Mouse (Mus musculus) small intestine, adult 10 weeks (tissue): Measurements from ENCODE around the gene Cldn6. TPM values are rescaled to one million over a fixed set of nuclear protein-coding genes. Genes with fewer than 3 reads are reported as not detected.

Experiments used
- polyA plus RNA-seq: library from polyadenylated mRNA; stranded (reverse); fragments of 350-450 nt; fragmentation: Illumina TruSeq; extraction: RNeasy Lipid Tissue Mini Kit (QIAGEN cat#74804); gene quantifications from one replicate; pipeline ENCODE4 v1.2.3, GENCODE M21; 2014; ENCODE audit warnings: low replicate concordance

Cldn6 gene
- not detected for polyA plus RNA-seq

DNA sequence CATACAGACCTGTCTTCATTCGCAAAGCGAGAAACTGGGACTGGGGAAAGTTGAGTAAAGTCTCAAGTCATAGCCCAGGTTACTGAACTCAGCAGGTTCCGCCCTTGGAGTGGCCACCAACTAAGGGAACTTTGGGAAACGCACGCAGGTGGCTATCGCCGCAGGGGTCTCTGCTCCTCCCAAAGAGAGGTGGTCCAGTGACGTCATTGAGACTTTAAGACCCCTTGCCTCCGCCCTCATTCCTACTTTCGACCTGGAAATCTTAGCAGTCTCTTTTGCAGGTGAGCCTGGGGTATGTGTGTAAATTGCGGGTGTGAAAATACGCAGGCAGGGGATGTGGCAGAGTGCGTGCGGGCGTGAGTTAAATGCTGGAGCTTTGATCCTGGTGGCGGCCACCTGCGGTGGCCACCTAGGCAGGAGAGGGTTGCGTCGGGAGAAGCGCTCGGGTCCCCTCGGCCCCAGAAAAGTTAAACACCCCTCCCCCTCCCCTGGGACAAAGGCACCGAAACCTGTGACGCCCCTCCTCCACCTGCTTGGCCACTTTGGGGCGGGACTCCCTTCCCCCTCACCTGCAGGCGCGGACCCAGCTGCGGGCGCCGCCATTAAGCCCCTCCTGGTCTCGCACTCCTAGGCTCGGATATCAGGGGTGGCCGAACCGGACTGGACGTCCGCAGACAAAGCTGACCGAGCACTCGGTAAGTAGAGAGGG lies at the start of gene Cldn6:
Cldn6 (plus strand) TSS at position 123 of the 709 bp plus-strand sequence.

DNA sequence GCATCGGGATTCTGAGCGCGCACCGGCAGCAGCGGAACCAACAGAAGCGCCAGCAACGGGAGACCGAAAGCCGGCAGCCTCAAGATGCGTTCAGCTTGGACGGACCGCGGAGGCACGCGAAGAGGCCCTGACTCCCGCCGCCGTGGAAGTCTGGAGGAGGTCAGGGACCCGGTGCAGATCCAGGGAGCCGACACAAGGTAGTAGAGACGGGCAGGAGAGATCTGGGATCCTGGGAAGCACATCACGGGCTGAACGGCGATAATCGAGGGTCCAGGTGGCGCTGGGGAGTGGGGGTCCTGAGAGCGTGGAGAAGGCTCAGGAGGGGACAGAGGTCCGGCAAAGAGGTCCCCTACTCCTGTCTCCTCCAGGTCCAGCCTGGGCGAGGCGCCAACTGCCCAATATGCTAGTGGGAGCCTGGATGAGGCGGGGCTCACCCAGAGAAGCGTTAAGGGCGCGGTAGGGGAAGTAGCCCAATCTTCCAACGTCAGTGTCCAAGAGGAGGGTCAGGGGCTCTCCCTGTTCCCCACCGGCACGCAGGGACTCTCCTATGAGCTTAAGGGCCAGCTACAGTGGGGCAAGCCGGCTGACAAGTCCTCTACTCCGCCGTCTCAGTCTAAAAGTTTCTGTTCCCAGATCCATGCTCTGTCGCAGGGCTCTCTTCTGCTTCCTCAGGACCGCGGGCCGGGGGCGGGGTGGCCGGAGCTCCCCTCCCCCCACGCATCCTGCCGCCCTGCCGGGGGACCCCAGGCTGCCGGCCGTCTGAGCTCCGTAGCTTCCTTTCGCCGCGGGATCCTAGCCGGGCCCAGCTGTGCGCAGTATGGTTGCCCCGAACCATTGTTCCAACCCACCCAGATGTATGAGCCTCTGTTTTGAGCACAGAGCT lies 34.2 kb upstream of the Cldn6 start, which contains the start of gene Mmp25:
Mmp25 (minus strand) TSS at position 665 of the 883 bp plus-strand sequence.

GRCm38 (mm10) chr17:23660117-23660875 lies 18.8 kb upstream of the Cldn6 start, which contains the start of gene Bicdl2:
Bicdl2 (plus strand) TSS chr17:23660506.

GRCm38 (mm10) chr17:23673424-23674073 lies 5.5 kb upstream of the Cldn6 start, which contains the start of the genes Hcfc1r1 and Thoc6:
Hcfc1r1 (plus strand) TSS chr17:23673596.
Thoc6 (minus strand) TSS chr17:23673882.

GRCm38 (mm10) chr17:23677236-23677679 lies 1.8 kb upstream of the Cldn6 start, which contains the start of gene Tnfrsf12a:
Tnfrsf12a (minus strand) TSS chr17:23677468.

DNA sequence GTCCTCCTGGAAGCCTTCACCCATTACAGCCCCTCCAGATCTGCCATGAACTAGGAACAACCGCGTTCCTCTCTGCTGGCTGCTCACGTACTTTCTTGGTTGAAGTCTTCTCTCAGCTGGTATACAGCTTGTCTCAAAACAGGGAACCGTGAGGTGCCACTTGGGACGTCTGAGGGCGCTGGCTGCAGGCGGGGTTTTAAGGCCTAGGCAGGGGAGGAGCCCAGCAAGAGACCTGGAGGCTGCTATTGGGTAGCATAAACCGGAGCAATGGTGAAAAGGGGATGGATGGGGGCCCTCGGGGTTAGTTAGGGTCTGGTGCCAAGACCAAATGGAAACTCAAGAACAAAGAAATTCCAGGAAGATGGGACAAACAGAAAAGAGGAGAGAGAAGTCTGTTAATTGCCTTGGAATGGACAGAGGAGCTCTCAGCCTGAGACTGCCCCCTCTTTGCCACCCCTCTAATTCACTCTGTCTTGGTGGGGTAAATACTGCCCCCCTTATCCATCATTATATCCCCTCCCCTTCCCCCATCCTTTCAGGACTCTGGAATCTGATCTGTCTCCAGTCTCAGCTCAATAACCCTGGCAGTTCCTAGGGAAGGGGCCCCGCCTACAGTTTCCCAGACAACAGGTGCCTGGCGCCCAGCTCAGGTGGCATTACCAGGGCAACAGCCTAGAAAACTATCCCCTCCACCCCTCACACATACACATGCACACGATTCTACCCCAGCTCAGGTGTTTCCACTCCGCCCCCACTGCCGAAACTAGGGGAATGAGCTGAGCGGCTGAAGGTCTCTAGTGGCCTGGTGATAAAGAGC lies 5.0 kb downstream of the Cldn6 start, which contains the start of gene Cldn9:
Cldn9 (minus strand) TSS at position 171 of the 817 bp plus-strand sequence.

DNA sequence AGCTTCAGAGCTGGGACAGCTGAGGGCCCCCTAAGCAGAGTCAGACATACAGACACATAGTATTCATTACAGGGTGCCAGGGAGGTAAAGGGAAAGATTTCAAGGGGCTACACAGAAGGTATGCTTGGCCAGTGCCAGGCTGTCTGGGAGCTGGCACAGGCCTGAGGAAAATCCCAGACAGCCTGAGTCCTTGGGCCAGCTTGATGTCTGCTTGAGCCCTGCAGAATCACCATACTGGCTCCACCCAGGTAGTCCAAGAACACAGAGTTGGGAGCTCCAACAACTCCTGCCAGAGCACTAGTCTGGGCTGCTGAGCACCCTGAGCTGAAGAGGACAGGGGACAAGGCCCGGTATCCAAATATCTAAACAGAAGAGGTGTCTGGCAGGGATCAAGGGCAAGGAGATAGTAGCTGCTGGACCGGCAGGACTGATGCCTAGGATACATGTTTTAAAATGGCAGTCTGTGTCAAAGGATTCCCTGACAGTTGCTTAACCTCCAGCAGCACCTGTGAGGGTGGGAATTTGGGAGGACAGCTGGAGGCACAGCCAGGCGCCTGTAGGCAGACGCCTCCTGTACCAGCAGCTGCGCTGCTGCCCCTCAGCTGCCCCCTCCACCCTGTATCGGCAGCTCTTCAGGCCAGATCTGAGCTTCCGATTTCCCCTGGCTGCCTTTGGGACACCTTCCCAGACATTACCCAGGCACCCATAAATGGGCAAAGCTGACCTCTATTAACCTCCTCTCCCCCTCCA lies 43.5 kb downstream of the Cldn6 start, which contains the start of gene 1520401A03Rik:
1520401A03Rik (minus strand) TSS at position 408 of the 750 bp plus-strand sequence.

DNA sequence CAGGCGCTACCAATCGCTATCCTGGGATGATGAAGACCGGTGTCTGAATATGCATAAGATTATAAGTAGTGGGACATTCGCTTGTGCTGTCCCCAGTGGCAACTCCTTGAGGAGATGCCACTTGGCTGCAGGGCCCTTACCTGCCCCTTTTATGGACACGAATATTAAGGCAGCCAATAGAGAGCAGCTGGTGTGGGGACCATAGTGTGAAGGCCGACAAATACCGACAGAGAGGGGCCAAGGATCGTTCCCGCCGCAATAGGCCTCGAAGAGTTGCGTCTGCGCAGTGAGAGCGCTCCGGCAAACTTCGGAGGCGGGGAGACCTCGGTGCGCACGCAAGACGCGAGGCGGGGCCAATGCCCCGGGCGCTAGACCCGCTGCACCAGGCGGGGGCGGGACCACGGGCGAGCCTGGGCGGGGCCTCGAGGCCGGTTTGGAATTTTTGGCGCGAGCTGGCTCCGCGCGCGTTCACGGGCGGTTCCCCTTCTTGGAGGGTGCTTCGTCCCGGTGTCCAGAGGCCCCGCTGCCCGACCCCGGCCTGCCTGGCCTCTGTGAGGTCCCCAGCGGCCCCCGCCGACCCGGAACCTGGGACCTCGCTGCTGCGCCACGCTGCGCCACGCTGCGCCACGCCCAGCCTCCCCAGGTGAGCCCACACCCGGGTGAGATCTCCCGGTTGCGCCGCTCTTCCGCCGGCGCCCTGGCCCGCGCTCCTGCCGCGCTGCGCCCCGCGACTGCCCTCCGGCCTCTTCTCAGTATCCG lies 47.1 kb downstream of the Cldn6 start, which contains the start of gene Pkmyt1:
Pkmyt1 (plus strand) TSS at position 338 of the 759 bp plus-strand sequence.

Other genes starting within 250 kb of the Cldn6 start
- not detected for gene Vmn2r117, start 199.6 kb upstream of the Cldn6 start, polyA plus RNA-seq
- gene Zfp213, start 115.0 kb upstream of the Cldn6 start, polyA plus RNA-seq = 0.33 TPM
- gene Zfp13, start 79.8 kb upstream of the Cldn6 start, polyA plus RNA-seq = not detected
- not detected for gene Zscan10, start 78.4 kb upstream of the Cldn6 start, polyA plus RNA-seq
- 0.82 TPM for gene Mmp25, start 34.0 kb upstream of the Cldn6 start, polyA plus RNA-seq
- gene Bicdl2, start 18.7 kb upstream of the Cldn6 start, polyA plus RNA-seq = 0.85 TPM
- gene Hcfc1r1, start 5.7 kb upstream of the Cldn6 start, polyA plus RNA-seq = 2.0 TPM
- gene Thoc6, start 5.4 kb upstream of the Cldn6 start, polyA plus RNA-seq = 3.2 TPM
- not detected for gene Tnfrsf12a, start 1.8 kb upstream of the Cldn6 start, polyA plus RNA-seq
- not detected for gene Cldn9, start 4.8 kb downstream of the Cldn6 start, polyA plus RNA-seq
- gene 1520401A03Rik, start 43.5 kb downstream of the Cldn6 start, polyA plus RNA-seq = not detected
- 1.6 TPM for gene Pkmyt1, start 47.1 kb downstream of the Cldn6 start, polyA plus RNA-seq
- gene Paqr4, start 61.6 kb downstream of the Cldn6 start, polyA plus RNA-seq = 6.4 TPM
- not detected for gene Kremen2, start 66.6 kb downstream of the Cldn6 start, polyA plus RNA-seq
- 0.78 TPM for gene Flywch1, start 92.4 kb downstream of the Cldn6 start, polyA plus RNA-seq
- gene Flywch2, start 106.8 kb downstream of the Cldn6 start, polyA plus RNA-seq = not detected
- gene Srrm2, start 111.3 kb downstream of the Cldn6 start, polyA plus RNA-seq = 109 TPM
- gene Elob, start 149.9 kb downstream of the Cldn6 start, polyA plus RNA-seq = 18.9 TPM
- not detected for gene Prss33, start 156.8 kb downstream of the Cldn6 start, polyA plus RNA-seq
- 6.8 TPM for gene Prss32, start 164.6 kb downstream of the Cldn6 start, polyA plus RNA-seq
- gene Prss41, start 164.9 kb downstream of the Cldn6 start, polyA plus RNA-seq = 1.1 TPM
- gene Prss21, start 188.8 kb downstream of the Cldn6 start, polyA plus RNA-seq = not detected
- not detected for gene Dcpp1, start 201.6 kb downstream of the Cldn6 start, polyA plus RNA-seq
- not detected for gene Dcpp2, start 201.6 kb downstream of the Cldn6 start, polyA plus RNA-seq
- not detected for gene Dcpp3, start 238.2 kb downstream of the Cldn6 start, polyA plus RNA-seq